Mouse (Mus musculus) limb, embryonic 10.5 days (tissue): ENCODE results near the gene 1600002K03Rik. TPM values are rescaled to one million over a fixed set of nuclear protein-coding genes. Genes with fewer than 3 reads are reported as not detected.

Experiments used
- DNase-seq: peaks from one replicate; pipeline ENCODE4 v3.0.0-alpha.2; 2017; ENCODE audit warnings: low spot score
- H3K27ac ChIP-seq: fragments of 300-500 bp; sonication (generic); 2 replicates; pipeline ENCODE4 v1.5.1; 2016; ENCODE audit warnings: mild to moderate bottlenecking
- H3K27me3 ChIP-seq: fragments of 300-500 bp; sonication (generic); 2 replicates; pipeline ENCODE4 v1.6.1; 2016; ENCODE audit warnings: low read depth, mild to moderate bottlenecking; ENCODE audit not compliant: poor library complexity, severe bottlenecking
- H3K36me3 ChIP-seq: fragments of 300-500 bp; sonication (generic); 2 replicates; pipeline ENCODE4 v1.6.1; 2016; ENCODE audit warnings: mild to moderate bottlenecking, moderate library complexity
- H3K4me1 ChIP-seq: fragments of 300-500 bp; sonication (generic); 2 replicates; pipeline ENCODE4 v1.6.1; 2016
- H3K4me3 ChIP-seq: fragments of 300-500 bp; sonication (generic); 2 replicates; pipeline ENCODE4 v1.5.1; 2016; ENCODE audit warnings: mild to moderate bottlenecking, moderate library complexity
- H3K9me3 ChIP-seq: fragments of 300-500 bp; sonication (generic); replicated peaks from 2 replicates; pipeline ENCODE4 v1.6.1; 2016; ENCODE audit warnings: mild to moderate bottlenecking
- WGBS: fragments of 180-500 bp; shearing (Covaris S2); methylation state at CpG from one replicate; pipeline ENCODE4 v1.1.7; 2016; 5-methylcytosine and 5-hydroxymethylcytosine counted together
- polyA plus RNA-seq: library from polyadenylated mRNA; unstranded; fragments of >200 nt; fragmentation: Nextera tagmentation; extraction: Ambion mirVana; gene quantifications from 2 replicates; pipeline ENCODE4 v1.2.1, GENCODE M21; 2016

Gene 1600002K03Rik
- polyA plus RNA-seq, 1 experiment from 2014 or later, result 8.7 TPM

DNA sequence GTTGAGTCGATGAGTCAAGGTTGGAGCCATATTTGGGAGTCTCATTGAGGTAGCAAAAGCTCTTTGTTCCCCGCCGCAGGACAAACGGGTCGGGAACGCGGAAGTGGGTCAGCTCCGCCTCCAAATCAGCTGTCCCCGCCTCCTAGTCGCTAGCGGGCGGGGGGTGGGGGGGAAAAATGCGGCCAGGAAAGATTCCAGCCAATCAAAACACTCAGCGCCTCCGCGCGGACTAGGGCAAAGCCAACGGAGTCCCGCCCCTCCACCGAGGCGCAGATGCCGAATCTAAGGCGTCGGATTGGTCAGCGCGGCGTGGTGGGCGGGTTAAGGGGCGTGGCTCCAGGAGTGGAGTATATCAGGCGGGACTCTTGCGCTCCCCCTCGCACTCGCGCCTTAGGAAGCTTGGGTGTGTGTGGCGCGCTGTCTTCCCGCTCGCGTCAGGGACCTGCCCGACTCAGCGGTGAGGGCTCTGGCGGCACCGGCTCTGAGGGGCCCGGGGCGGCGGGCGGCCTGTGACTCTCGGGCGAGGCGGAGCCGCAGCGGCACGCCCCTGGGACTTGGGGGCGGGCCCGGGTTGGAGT is 5.2 kb upstream of the 1600002K03Rik start:
- H3K4me3 ChIP-seq, result peak overlapping the region; percentile 96

DNA sequence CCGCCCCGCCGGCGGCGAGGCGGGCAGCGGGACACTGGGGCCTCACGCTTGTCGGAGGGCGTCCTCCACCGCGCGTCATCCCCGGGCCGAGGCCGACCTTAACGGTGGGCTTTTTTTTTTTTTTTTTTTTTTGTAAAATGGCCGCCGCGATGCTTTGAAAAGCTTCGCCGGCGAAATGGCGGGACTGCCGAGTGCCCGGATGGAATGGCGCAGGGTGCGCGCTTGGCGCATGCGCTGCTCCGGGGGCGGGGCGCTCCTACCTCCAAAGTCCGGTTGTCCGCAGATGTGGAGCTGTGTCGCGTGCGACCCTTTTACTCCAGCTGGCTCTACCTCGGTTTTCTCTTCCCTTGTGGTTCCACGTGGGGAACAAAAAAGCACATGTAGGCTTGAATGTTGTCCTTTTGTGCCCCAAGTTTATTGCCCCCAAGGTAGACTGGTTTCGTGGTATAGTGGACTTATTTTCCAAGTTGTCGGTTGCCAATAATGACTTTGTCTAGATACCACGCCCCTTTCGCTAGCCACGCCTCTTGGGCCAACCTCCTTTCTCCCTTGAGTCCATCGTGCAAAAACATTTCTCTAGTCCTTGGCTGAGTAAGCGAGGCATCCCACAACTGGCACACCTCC is 4.6 kb upstream of the 1600002K03Rik start:
- H3K27me3 ChIP-seq, result no peaks in the 10 kb centered on the region
- H3K4me3 ChIP-seq, result peak overlapping the region; percentile 96
- H3K36me3 ChIP-seq, result peaks cover 36% of the 10 kb centered on the region
- peak; percentile 99 for DNase-seq
- H3K9me3 ChIP-seq, result no peaks in the 10 kb centered on the region
- H3K4me1 ChIP-seq, result peaks cover 68% of the 10 kb centered on the region
- peak overlapping the region; percentile 100 for H3K27ac ChIP-seq
- under 1% methylated on average over 48 of the region's 48 CpGs for WGBS

More for the DNA sequence above, 5.2 kb upstream of the 1600002K03Rik start:
- Histone ChIP-seq H3K36me3 (peaks cover 35% of the 10 kb centered on the region), H3K27me3 (no peaks in the 10 kb centered on the region), H3K27ac (peak overlapping the region; percentile 100), H3K9me3 (no peaks in the 10 kb centered on the region), H3K4me1 (peaks cover 71% of the 10 kb centered on the region)
- under 1% methylated on average over 55 of the region's 55 CpGs for WGBS
- DNase-seq, result peak; percentile 99

DNA sequence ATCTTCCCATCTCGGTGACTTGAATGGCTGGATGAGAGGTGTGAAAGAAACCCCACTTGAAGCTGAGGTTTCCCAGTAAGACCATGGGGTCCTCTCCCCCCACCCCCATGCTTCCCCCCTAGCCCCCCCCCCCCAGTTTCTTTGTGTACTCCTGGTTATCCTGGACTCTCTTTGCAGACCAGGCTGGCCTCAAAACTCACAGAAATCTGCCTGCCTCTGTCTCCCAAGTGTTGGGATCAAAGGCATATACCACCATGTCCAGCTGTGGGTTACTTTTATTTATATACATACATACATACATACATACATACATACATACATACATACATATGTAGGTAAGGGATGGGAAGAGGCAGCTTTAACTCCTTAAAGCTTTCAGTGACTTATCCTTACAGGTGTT is 3.7 kb upstream of the 1600002K03Rik start:
- H3K27ac ChIP-seq, result peak overlapping the region; percentile 100; the same call in 1 of the 2 replicates

DNA sequence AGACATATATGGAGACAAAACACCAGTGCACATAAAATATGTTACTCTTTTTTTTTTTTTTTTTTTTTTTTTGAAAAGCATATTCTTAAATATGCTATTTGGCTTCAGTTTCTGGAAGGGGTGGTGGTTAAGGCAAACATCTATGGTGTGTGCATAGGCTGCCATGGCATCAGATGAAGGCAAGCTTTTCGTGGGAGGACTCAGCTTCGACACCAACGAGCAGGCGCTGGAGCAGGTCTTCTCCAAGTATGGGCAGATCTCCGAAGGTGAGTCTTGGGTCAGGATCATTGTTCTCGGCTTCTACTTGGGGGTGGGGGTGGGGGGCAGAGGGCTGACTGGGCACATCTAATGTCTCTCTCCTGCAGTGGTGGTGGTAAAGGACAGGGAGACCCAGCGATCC is 3.1 kb upstream of the 1600002K03Rik start:
- no peak for DNase-seq
- peaks cover 36% of the 10 kb centered on the region for H3K36me3 ChIP-seq
- WGBS, result 96% methylated on average over 7 of the region's 7 CpGs
- H3K27ac ChIP-seq, result no peak overlapping the region
- no peaks in the 10 kb centered on the region for H3K27me3 ChIP-seq
- peaks cover 64% of the 10 kb centered on the region for H3K4me1 ChIP-seq
- H3K4me3 ChIP-seq, result no peak overlapping the region; the same call in 1 of the 2 replicates
- H3K9me3 ChIP-seq, result no peaks in the 10 kb centered on the region

More for the DNA sequence above, 3.7 kb upstream of the 1600002K03Rik start:
- H3K9me3 ChIP-seq, result no peaks in the 10 kb centered on the region
- peaks cover 36% of the 10 kb centered on the region for H3K36me3 ChIP-seq
- WGBS, result 80% methylated on average over 1 of the region's 1 CpGs
- no peak for DNase-seq
- H3K4me1 ChIP-seq, result peaks cover 66% of the 10 kb centered on the region
- H3K27me3 ChIP-seq, result no peaks in the 10 kb centered on the region
- peak overlapping the region; percentile 96 for H3K4me3 ChIP-seq

DNA sequence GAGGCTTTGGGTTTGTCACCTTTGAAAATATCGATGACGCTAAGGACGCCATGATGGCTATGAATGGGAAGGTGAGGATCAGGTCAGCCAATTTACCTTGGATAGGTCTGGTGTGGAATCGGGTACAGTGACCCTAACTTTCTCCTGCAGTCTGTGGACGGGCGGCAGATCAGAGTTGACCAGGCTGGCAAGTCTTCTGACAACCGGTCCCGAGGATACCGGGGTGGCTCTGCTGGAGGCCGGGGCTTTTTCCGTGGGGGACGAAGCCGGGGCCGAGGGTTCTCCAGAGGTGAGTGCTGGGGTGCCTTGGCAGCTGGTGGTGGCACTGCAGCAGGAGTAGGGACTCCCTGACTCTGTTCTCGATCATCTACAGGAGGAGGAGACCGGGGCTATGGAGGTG is 2.7 kb upstream of the 1600002K03Rik start:
- H3K27ac ChIP-seq, result no peak overlapping the region; the same call in 1 of the 2 replicates
- H3K27me3 ChIP-seq, result no peaks in the 10 kb centered on the region
- H3K4me1 ChIP-seq, result peaks cover 64% of the 10 kb centered on the region
- peak overlapping the region; percentile 27 for H3K4me3 ChIP-seq
- 95% methylated on average over 16 of the region's 16 CpGs for WGBS
- DNase-seq, result no peak
- H3K9me3 ChIP-seq, result no peaks in the 10 kb centered on the region
- peaks cover 36% of the 10 kb centered on the region for H3K36me3 ChIP-seq

- Histone ChIP-seq H3K27ac (no peak overlapping the region; the same call in 1 of the 2 replicates), H3K9me3 (no peaks in the 10 kb centered on the region), H3K36me3 (peaks cover 36% of the 10 kb centered on the region), H3K4me1 (peaks cover 62% of the 10 kb centered on the region), H3K4me3 (peak overlapping the region; percentile 27; the same call in 1 of the 2 replicates), H3K27me3 (no peaks in the 10 kb centered on the region)
- no peak for DNase-seq
- whole genome bisulfite sequencing, result 98% methylated on average over 19 of the region's 19 CpGs
Measured at GRCm38 (mm10) chr10:80170601-80171021, 2.1 kb upstream of the 1600002K03Rik start.

- Histone ChIP-seq H3K27ac (0 out of 2 replicates have a peak overlapping the region, but pooled peaks have one; percentile 84), H3K9me3 (no peaks in the 10 kb centered on the region), H3K27me3 (no peaks in the 10 kb centered on the region), H3K4me3 (no peak overlapping the region), H3K36me3 (peaks cover 40% of the 10 kb centered on the region), H3K4me1 (peaks cover 62% of the 10 kb centered on the region)
- 93% methylated on average over 15 of the region's 15 CpGs for WGBS
- DNase-seq, result no peak
Measured at GRCm38 (mm10) chr10:80171252-80171651, 1.5 kb upstream of the 1600002K03Rik start.

DNA sequence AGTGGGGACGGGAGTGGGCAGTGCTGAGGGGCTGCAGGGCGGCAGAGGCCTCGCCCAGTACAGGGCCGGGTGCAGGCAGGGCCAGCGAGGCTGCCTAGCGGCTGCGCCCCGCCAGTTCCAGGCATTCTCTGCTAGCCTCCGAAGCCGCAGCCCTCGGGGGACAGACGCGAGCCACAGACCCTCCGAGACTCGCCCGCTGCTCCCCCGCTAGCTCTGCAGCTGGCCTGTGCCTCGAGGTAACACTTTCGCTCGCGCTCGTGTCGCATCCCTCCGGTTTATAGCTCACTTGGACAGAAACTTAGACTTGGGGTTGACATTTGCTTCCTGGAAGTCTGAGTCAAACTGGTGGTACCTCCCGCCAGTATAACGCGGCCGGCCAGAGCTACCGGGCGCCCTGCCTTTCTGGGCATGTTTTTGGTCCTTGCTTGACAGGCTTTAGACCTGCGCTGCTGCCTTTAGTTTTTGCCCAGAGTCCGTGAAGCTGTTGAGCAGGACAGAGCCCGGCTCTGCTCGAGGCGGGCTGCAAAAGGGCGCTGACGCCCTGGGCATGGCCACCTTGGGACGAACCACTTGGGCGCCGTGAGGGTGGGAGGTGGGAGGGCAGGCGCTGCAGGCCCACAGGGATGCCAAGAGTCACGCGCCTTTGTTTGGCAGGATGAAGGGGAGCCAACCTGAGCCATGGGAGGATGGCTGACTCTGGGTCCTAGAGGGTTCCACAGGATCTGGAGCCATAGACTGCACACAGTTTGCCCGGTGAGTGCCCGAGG is 801 bp upstream of the 1600002K03Rik start:
- Histone ChIP-seq H3K36me3 (peaks cover 40% of the 10 kb centered on the region), H3K27ac (peak overlapping the region; percentile 84), H3K27me3 (no peaks in the 10 kb centered on the region), H3K9me3 (no peaks in the 10 kb centered on the region), H3K4me3 (peak overlapping the region; percentile 66), H3K4me1 (peaks cover 59% of the 10 kb centered on the region)
- DNase-seq, result no peak
- WGBS, result 88% methylated on average over 45 of the region's 45 CpGs

DNA sequence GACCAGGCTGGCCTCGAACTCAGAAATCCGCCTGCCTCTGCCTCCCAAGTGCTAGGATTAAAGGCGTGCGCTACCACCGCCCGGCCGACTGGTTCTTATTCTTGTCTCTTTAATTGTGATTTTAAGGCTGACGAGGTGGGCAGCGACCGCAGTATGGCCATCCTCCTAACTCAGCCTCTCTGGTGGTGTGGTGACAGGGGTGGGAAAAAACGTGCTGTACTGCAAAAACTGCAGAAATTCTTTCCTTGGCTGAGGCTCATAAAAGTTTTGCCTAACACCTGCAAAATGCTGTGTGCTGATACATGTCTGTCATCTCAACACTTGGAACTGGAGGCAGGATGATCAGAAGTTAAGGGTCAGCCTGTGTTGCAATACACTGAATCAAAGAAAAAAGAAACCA is 614 bp downstream of the 1600002K03Rik start:
- no peak for DNase-seq
- Histone ChIP-seq H3K4me3 (peak overlapping the region; percentile 66), H3K4me1 (peaks cover 52% of the 10 kb centered on the region), H3K27ac (peak overlapping the region; percentile 84), H3K36me3 (peaks cover 40% of the 10 kb centered on the region), H3K27me3 (no peaks in the 10 kb centered on the region), H3K9me3 (no peaks in the 10 kb centered on the region)
- 9% methylated on average over 11 of the region's 11 CpGs for WGBS

DNA sequence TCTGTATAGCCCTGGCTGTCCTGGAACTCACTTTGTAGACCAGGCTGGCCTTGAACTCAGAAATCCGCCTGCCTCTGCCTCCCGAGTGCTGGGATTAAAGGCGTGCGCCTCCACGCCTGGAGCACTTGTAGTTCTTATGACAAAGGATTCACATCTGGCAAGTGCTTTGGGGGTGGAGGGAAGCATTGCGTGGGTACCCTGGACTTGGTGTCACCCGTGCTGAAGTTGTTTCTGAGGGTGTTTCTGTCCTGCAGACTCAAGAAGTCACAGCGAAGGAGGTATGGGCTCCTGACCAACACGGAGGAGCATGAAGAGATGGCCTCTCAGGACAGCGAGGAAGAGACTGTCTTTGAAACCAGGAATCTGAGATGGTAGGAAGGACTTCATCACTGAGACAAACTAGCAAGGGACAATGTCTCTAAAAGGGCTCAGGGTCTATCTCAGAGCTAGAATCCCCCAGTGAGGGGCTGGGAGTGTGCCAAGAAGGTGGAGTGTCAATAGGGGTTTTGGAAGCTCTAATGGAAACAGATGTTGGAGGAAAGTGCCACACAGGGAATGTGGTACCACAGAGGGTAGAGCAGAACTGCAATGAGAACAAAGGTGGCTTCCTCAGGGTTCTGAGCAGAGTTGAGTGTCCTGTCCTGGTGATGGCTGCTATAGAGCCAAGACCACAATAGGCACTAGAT is 1.4 kb downstream of the 1600002K03Rik start:
- 88% methylated on average over 10 of the region's 10 CpGs for WGBS
- Histone ChIP-seq H3K4me1 (peaks cover 48% of the 10 kb centered on the region), H3K27ac (no peak overlapping the region), H3K36me3 (peaks cover 40% of the 10 kb centered on the region), H3K4me3 (no peak overlapping the region), H3K9me3 (no peaks in the 10 kb centered on the region), H3K27me3 (no peaks in the 10 kb centered on the region)
- DNase-seq, result no peak

GRCm38 (mm10) chr10:80174705-80175104 is 2.0 kb downstream of the 1600002K03Rik start:
- peaks cover 35% of the 10 kb centered on the region for H3K36me3 ChIP-seq
- no peak overlapping the region for H3K4me3 ChIP-seq
- H3K4me1 ChIP-seq, result peaks cover 48% of the 10 kb centered on the region
- H3K9me3 ChIP-seq, result no peaks in the 10 kb centered on the region
- H3K27me3 ChIP-seq, result no peaks in the 10 kb centered on the region
- 58% methylated on average over 2 of the region's 2 CpGs for WGBS
- H3K27ac ChIP-seq, result no peak overlapping the region; the same call in 1 of the 2 replicates
- DNase-seq, result no peak

DNA sequence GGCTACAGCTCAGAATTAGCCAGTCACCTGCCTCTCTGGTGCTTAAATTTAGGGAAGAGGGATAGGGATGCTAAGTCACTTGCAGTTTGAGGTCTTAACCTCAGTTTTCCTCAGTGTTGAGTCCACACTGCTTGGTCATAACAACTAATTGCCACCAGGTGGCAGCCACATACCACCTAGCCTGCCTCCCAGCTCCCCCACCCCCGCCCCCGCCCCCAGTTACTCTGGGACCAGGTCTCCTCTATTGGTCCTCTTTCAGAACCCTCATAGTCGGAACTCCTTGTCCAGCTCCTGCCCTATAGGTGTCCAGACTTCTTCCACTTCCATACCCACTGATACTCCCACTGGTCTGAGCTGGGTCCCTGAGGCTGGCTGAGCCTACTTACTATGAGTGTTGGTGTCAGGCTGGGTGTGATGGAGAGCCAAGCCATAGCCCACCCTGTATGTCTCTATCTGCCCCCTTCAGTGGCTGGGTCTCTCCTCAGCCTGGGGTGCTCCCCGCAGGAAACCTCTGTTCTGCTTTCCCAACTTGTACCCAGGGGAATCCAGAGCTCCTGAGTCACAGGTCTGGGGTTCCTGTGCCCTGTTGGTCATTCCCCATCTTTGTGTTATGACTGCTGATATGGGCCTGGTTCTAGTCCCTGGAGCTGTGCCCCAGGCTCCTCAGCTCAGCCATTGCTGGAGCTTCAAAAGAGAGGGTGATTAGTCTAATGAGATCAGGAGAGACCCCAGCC is 3.0 kb downstream of the 1600002K03Rik start:
- peak overlapping the region; percentile 22 for H3K4me3 ChIP-seq
- 21% methylated on average over 4 of the region's 4 CpGs for WGBS
- H3K9me3 ChIP-seq, result no peaks in the 10 kb centered on the region
- DNase-seq, result peak; percentile 76
- no peaks in the 10 kb centered on the region for H3K27me3 ChIP-seq
- peak overlapping the region; percentile 31; the same call in 1 of the 2 replicates for H3K27ac ChIP-seq
- H3K36me3 ChIP-seq, result peaks cover 25% of the 10 kb centered on the region
- H3K4me1 ChIP-seq, result peaks cover 50% of the 10 kb centered on the region
